Mouse (Mus musculus) left cerebral cortex, adult 2 months (tissue): ENCODE results near the gene Atp7a. TPM values are rescaled to one million over a fixed set of nuclear protein-coding genes. Genes with fewer than 3 reads are reported as not detected.

Experiments
- DNase-seq, 2 experiments: peaks; one replicate each; pipeline ENCODE4 v3.0.0; 2021 to 2022; ENCODE audit warnings: low spot score in 2 of 2, mixed read lengths in 1 of 2; ENCODE audit errors: extremely low spot score in 1 of 2
- H3K27ac ChIP-seq: fragments of 200-600 bp; 2 replicates; pipeline ENCODE4 v1.8.1; 2022
- H3K4me3 ChIP-seq: fragments of 200-600 bp; 2 replicates; pipeline ENCODE4 v1.8.1; 2022
- CTCF ChIP-seq: fragments of 200-600 bp; IDR thresholded peaks from 2 replicates; pipeline ENCODE4 v1.8.1; 2022; ENCODE audit warnings: antibody characterized with exemption, mild to moderate bottlenecking, moderate library complexity
- intact Hi-C: fragments of 180-260 bp; cut with DNase I; formaldehyde crosslinking; loops from one replicate; pipeline ENCODE4 v1.15.1; 2025
- total RNA-seq, 2 experiments: library from RNA; stranded (reverse); gene quantifications; 2 replicates each; pipeline ENCODE4 v1.2.3; 2021

Gene Atp7a
- total RNA-seq, 2 experiments from 2014 or later, result 7.4 to 8.5 TPM

- no peak for TF ChIP-seq CTCF
- Histone ChIP-seq H3K27ac (no peak overlapping the region), H3K4me3 (no peak overlapping the region)
- intact Hi-C loops, result no loop called here
- no peak for DNase-seq
Measured at GRCm38 (mm10) chrX:106085132-106085531, 58.1 kb downstream of the Atp7a start.

- intact Hi-C loops, result no loop called here
- no peak for TF ChIP-seq CTCF
Measured at GRCm38 (mm10) chrX:106085564-106085963, 58.5 kb downstream of the Atp7a start.

DNA sequence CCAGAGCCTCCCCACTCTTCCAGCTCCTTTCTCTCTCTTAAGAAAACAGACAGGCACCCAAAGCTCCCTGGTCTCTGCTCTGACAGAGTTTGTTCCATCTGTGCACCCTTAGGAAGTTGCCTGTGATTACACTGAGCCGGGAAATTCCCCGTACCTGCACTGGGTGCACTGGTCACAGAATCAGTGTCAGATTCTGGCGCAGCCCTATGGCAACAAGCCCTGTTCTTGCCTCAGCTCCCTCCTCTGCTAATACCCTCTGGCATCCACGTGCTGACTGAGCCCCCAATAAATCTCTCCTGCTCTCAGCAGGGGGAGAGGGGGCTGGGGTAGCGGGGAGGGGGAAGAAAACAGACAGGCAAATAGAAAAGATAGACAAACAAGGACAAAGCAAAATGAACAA is 65.9 kb downstream of the Atp7a start:
- H3K4me3 ChIP-seq, result no peak overlapping the region
- intact Hi-C loops, result no loop called here
- no peak for DNase-seq
- no peak for TF ChIP-seq CTCF
- no peak overlapping the region for H3K27ac ChIP-seq

More at GRCm38 (mm10) chrX:106085564-106085963, 58.5 kb downstream of the Atp7a start:
- H3K4me3 ChIP-seq, result no peak overlapping the region
- no peak overlapping the region for H3K27ac ChIP-seq
- no peak for DNase-seq

DNA sequence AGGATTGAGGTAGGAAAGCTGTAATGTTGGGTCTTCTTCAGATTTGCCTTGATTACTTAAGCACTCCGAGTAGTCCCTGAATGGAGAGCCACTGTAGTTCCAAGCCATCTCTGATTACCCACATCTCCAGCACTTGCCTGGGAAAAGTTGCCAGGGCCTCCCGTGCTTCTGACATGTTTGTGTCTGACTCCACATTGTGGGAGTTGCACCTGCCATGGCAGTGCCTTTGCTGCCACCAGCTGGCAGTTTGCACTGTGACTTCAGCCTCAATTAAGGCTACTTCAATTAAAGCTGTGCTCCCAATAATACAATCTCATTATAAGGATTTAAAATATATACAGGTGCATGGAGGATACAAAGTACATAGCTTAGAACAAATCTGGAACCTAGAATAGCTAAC is 78.4 kb downstream of the Atp7a start:
- peak in 1 of 2 experiments; percentile 7 for DNase-seq
- Histone ChIP-seq H3K4me3 (no peak overlapping the region), H3K27ac (no peak overlapping the region)
- TF ChIP-seq CTCF, result peak; percentile 46
- intact Hi-C loops, result loop anchor here (1.0 kb wide), 1 partner anchor 78 kb away; the partner anchor contains the start of gene Atp7a

GRCm38 (mm10) chrX:106113881-106114280 is 86.8 kb downstream of the Atp7a start:
- Histone ChIP-seq H3K27ac (no peak overlapping the region), H3K4me3 (no peak overlapping the region)
- no peak for DNase-seq
- TF ChIP-seq CTCF, result no peak
- intact Hi-C loops, result no loop called here

GRCm38 (mm10) chrX:106114674-106115073 is 87.6 kb downstream of the Atp7a start:
- intact Hi-C loops, result no loop called here
- TF ChIP-seq CTCF, result no peak

DNA sequence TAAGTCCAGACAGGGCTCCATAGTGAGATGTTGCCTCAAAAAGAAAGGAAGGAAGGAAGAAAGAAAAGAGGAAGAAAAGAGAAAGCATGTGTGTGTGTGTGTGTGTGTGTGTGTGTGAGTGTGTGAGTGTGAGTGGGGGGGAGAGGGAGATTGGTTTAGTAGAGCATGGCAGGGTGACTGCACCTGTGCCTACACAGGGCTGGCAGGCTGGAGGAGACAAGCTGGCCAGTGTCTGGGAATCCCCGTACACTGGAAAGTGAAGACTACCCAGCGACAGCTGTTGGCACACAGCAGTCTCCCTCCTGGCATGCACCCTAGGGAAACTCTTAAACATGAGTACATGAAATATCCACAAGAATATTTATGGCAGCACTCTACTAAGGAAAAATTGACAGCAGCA is 95.7 kb downstream of the Atp7a start:
- TF ChIP-seq CTCF, result no peak
- intact Hi-C loops, result no loop called here
- H3K4me3 ChIP-seq, result no peak overlapping the region
- no peak for DNase-seq
- no peak overlapping the region for H3K27ac ChIP-seq

More at GRCm38 (mm10) chrX:106114674-106115073, 87.6 kb downstream of the Atp7a start:
- DNase-seq, result no peak
- Histone ChIP-seq H3K27ac (no peak overlapping the region), H3K4me3 (no peak overlapping the region)

DNA sequence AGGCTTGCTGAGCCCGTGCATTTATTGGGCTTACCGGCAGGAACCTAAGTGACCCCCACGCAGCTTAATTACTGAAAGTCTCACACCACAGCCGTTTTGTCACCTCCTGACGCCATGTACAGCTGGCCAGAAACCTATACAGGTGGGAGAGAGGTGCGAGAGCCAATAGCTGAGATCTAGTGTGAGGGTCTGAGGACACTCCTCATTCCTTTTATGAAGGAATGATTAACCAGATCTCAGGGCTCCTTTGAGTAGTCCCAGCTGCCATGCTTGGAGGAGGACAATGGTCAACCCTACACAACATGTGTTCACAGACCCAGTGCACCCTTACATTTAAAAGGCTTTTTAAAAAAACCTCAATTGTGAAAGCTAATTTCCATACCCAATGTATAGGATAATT is 101.2 kb downstream of the Atp7a start:
- no peak for DNase-seq
- Histone ChIP-seq H3K27ac (no peak overlapping the region), H3K4me3 (no peak overlapping the region)
- intact Hi-C loops, result no loop called here
- TF ChIP-seq CTCF, result no peak

DNA sequence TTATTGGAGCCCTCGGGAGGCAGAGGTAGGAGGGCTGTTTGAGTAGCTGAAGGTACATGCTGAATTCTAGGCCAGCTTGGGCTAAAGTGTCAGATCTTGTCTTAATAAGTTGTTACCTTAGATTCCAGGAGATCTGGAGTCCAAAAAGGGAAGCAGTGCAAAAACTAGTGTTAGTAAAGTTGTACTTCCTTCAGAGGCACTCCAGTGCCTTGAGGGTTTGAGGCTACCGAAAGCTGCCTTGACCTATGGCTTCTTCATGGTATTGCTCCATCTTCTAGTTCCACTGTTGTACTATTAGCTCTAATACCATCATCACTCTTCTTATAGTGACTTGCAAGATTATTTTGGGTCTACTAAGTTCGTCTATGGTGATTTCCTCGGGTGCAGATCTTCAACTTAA is 102.8 kb downstream of the Atp7a start:
- TF ChIP-seq CTCF, result no peak
- Histone ChIP-seq H3K27ac (no peak overlapping the region), H3K4me3 (no peak overlapping the region)
- intact Hi-C loops, result no loop called here
- no peak for DNase-seq

- intact Hi-C loops, result no loop called here
- no peak overlapping the region for H3K27ac ChIP-seq
- no peak overlapping the region for H3K4me3 ChIP-seq
- DNase-seq, result no peak
- no peak for TF ChIP-seq CTCF
Measured at GRCm38 (mm10) chrX:106134916-106135315, 107.8 kb downstream of the Atp7a start.

GRCm38 (mm10) chrX:106135484-106135883 is 108.4 kb downstream of the Atp7a start:
- DNase-seq, result no peak
- no peak overlapping the region for H3K27ac ChIP-seq
- no peak for TF ChIP-seq CTCF
- no peak overlapping the region for H3K4me3 ChIP-seq
- intact Hi-C loops, result no loop called here

DNA sequence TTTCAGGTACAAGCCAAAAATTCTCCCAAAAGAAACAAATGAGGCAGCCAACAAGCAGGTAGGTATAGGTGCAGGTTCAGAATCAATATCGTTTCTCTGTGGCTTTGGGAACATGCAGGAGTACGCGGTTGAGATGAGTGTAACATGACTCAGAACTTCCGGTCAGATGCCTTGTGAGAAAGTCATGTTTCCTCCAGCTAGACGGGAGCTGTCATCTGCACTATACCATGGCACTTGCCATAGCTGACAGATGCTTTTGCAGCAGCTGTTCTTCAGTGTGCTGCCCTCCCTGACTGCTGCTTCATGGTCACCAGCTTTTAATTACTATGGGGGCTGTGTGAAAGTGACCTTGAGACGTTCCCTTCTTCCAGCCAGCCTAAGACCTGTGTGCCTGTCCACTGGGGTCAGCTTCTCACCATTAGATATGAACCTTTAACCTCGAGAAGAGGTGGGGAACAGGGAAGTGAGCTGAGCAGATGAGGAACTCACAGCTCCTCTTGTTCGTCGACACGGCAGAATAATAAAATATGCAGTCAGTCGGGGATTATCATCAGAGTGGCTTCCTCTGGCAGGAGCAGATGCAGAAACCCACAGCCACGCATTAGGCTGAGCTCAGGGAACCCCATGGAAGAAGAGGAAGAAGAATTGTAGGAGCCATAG is 109.0 kb downstream of the Atp7a start:
- H3K27ac ChIP-seq, result no peak overlapping the region
- no peak for DNase-seq
- no peak for TF ChIP-seq CTCF
- intact Hi-C loops, result no loop called here
- no peak overlapping the region for H3K4me3 ChIP-seq
